Mouse (Mus musculus): Measurements from ENCODE around the gene 4933428G20Rik. TPM values are rescaled to one million over a fixed set of nuclear protein-coding genes. Genes with fewer than 3 reads are reported as not detected.

Gene 4933428G20Rik
- polyA plus RNA-seq, 1 experiment from 2014 or later: 0.92 TPM

GRCm38 (mm10) chr11:97542171-97543150, 42.3 kb upstream of the 4933428G20Rik start:
- WGBS: 76% methylated on average over 22 of the region's 22 CpGs
- Histone ChIP-seq H3K27ac (ENCODE audit: low read length) (no peak overlapping the region), H3K27me3 (ENCODE audit: control insufficient read depth, insufficient read depth, low read length) (peaks cover 76% of the 10 kb centered on the region), H3K9me3 (replicated peaks; ENCODE audit: control insufficient read depth, low read length) (no peaks in the 10 kb centered on the region), H3K4me3 (ENCODE audit: low read length) (no peak overlapping the region), H3K9ac (ENCODE audit: low read length) (no peak overlapping the region), H3K4me2 (ENCODE audit: low read depth, low read length) (no peak overlapping the region), H3K36me3 (ENCODE audit: control insufficient read depth, insufficient read depth) (no peaks in the 10 kb centered on the region), H3K4me1 (ENCODE audit: control insufficient read depth, insufficient read depth, low read length) (peaks cover 7% of the 10 kb centered on the region)
- ATAC-seq (replicated peaks; ENCODE audit: extremely low read depth, insufficient read depth, low FRiP score): no peak

GRCm38 (mm10) chr11:97540604-97541003, 40.5 kb upstream of the 4933428G20Rik start:
- no peak overlapping the region for H3K4me2 ChIP-seq (ENCODE audit: low read depth, low read length)
- H3K27me3 ChIP-seq (ENCODE audit: control insufficient read depth, insufficient read depth, low read length): peaks cover 77% of the 10 kb centered on the region
- ATAC-seq (replicated peaks; ENCODE audit: extremely low read depth, insufficient read depth, low FRiP score): no peak
- WGBS: 28% methylated on average over 3 of the region's 3 CpGs
- peaks cover 9% of the 10 kb centered on the region for H3K4me1 ChIP-seq (ENCODE audit: control insufficient read depth, insufficient read depth, low read length)
- no peak overlapping the region for H3K27ac ChIP-seq (ENCODE audit: low read length)
- no peaks in the 10 kb centered on the region for H3K9me3 ChIP-seq (replicated peaks; ENCODE audit: control insufficient read depth, low read length)
- H3K9ac ChIP-seq (ENCODE audit: low read length): no peak overlapping the region
- no peaks in the 10 kb centered on the region for H3K36me3 ChIP-seq (ENCODE audit: control insufficient read depth, insufficient read depth)
- no peak overlapping the region for H3K4me3 ChIP-seq (ENCODE audit: low read length)

GRCm38 (mm10) chr11:97540136-97540535, 40.0 kb upstream of the 4933428G20Rik start:
- WGBS: 55% methylated on average over 3 of the region's 3 CpGs
- Histone ChIP-seq H3K4me3 (ENCODE audit: low read length) (no peak overlapping the region), H3K9ac (ENCODE audit: low read length) (no peak overlapping the region), H3K27me3 (ENCODE audit: control insufficient read depth, insufficient read depth, low read length) (peaks cover 77% of the 10 kb centered on the region), H3K9me3 (replicated peaks; ENCODE audit: control insufficient read depth, low read length) (no peaks in the 10 kb centered on the region), H3K4me1 (ENCODE audit: control insufficient read depth, insufficient read depth, low read length) (peaks cover 9% of the 10 kb centered on the region), H3K36me3 (ENCODE audit: control insufficient read depth, insufficient read depth) (no peaks in the 10 kb centered on the region), H3K27ac (ENCODE audit: low read length) (no peak overlapping the region), H3K4me2 (ENCODE audit: low read depth, low read length) (no peak overlapping the region)
- no peak for ATAC-seq (replicated peaks; ENCODE audit: extremely low read depth, insufficient read depth, low FRiP score)

GRCm38 (mm10) chr11:97539622-97540021, 39.5 kb upstream of the 4933428G20Rik start:
- H3K27me3 ChIP-seq (ENCODE audit: control insufficient read depth, insufficient read depth, low read length): peaks cover 77% of the 10 kb centered on the region

GRCm38 (mm10) chr11:97537580-97538089, 37.5 kb upstream of the 4933428G20Rik start:
- Histone ChIP-seq H3K4me1 (ENCODE audit: control insufficient read depth, insufficient read depth, low read length) (peaks cover 21% of the 10 kb centered on the region), H3K4me3 (ENCODE audit: low read length) (peak overlapping the region; percentile 49), H3K27ac (ENCODE audit: low read length) (no peak overlapping the region), H3K9ac (ENCODE audit: low read length) (no peak overlapping the region), H3K9me3 (replicated peaks; ENCODE audit: control insufficient read depth, low read length) (no peaks in the 10 kb centered on the region), H3K27me3 (ENCODE audit: control insufficient read depth, insufficient read depth, low read length) (peaks cover 77% of the 10 kb centered on the region), H3K4me2 (ENCODE audit: low read depth, low read length) (peak overlapping the region; percentile 74), H3K36me3 (ENCODE audit: control insufficient read depth, insufficient read depth) (no peaks in the 10 kb centered on the region)
- WGBS: 40% methylated on average over 12 of the region's 12 CpGs
- ATAC-seq (replicated peaks; ENCODE audit: extremely low read depth, insufficient read depth, low FRiP score): no peak

More at GRCm38 (mm10) chr11:97539622-97540021, 39.5 kb upstream of the 4933428G20Rik start:
- Histone ChIP-seq H3K4me1 (ENCODE audit: control insufficient read depth, insufficient read depth, low read length) (peaks cover 13% of the 10 kb centered on the region), H3K4me3 (ENCODE audit: low read length) (no peak overlapping the region), H3K4me2 (ENCODE audit: low read depth, low read length) (no peak overlapping the region), H3K36me3 (ENCODE audit: control insufficient read depth, insufficient read depth) (no peaks in the 10 kb centered on the region), H3K9ac (ENCODE audit: low read length) (no peak overlapping the region), H3K27ac (ENCODE audit: low read length) (no peak overlapping the region), H3K9me3 (replicated peaks; ENCODE audit: control insufficient read depth, low read length) (no peaks in the 10 kb centered on the region)
- ATAC-seq (replicated peaks; ENCODE audit: extremely low read depth, insufficient read depth, low FRiP score): no peak
- WGBS: 66% methylated on average over 5 of the region's 5 CpGs

GRCm38 (mm10) chr11:97536835-97537579, 36.9 kb upstream of the 4933428G20Rik start:
- H3K9ac ChIP-seq (ENCODE audit: low read length): peak overlapping the region; percentile 59

GRCm38 (mm10) chr11:97536083-97536747, 36.1 kb upstream of the 4933428G20Rik start:
- Histone ChIP-seq H3K9me3 (replicated peaks; ENCODE audit: control insufficient read depth, low read length) (no peaks in the 10 kb centered on the region), H3K9ac (ENCODE audit: low read length) (no peak overlapping the region), H3K4me2 (ENCODE audit: low read depth, low read length) (peak overlapping the region; percentile 74), H3K4me1 (ENCODE audit: control insufficient read depth, insufficient read depth, low read length) (peaks cover 27% of the 10 kb centered on the region), H3K27me3 (ENCODE audit: control insufficient read depth, insufficient read depth, low read length) (peaks cover 76% of the 10 kb centered on the region), H3K4me3 (ENCODE audit: low read length) (peak overlapping the region; percentile 49), H3K27ac (ENCODE audit: low read length) (no peak overlapping the region), H3K36me3 (ENCODE audit: control insufficient read depth, insufficient read depth) (no peaks in the 10 kb centered on the region)
- ATAC-seq (replicated peaks; ENCODE audit: extremely low read depth, insufficient read depth, low FRiP score): no peak
- WGBS: 10% methylated on average over 35 of the region's 35 CpGs

More at GRCm38 (mm10) chr11:97536835-97537579, 36.9 kb upstream of the 4933428G20Rik start:
- Histone ChIP-seq H3K4me3 (ENCODE audit: low read length) (peak overlapping the region; percentile 49), H3K9me3 (replicated peaks; ENCODE audit: control insufficient read depth, low read length) (no peaks in the 10 kb centered on the region), H3K4me2 (ENCODE audit: low read depth, low read length) (peak overlapping the region; percentile 74), H3K27me3 (ENCODE audit: control insufficient read depth, insufficient read depth, low read length) (peaks cover 78% of the 10 kb centered on the region), H3K36me3 (ENCODE audit: control insufficient read depth, insufficient read depth) (no peaks in the 10 kb centered on the region), H3K27ac (ENCODE audit: low read length) (no peak overlapping the region), H3K4me1 (ENCODE audit: control insufficient read depth, insufficient read depth, low read length) (peaks cover 25% of the 10 kb centered on the region)
- under 1% methylated on average over 36 of the region's 36 CpGs for WGBS
- ATAC-seq (replicated peaks; ENCODE audit: extremely low read depth, insufficient read depth, low FRiP score): no peak; the same call in 1 of the 2 replicates

- 47% methylated on average over 5 of the region's 5 CpGs for WGBS
- Histone ChIP-seq H3K4me2 (ENCODE audit: low read depth, low read length) (no peak overlapping the region), H3K4me1 (ENCODE audit: control insufficient read depth, insufficient read depth, low read length) (peaks cover 27% of the 10 kb centered on the region)
These were observed 35.5 kb upstream of the 4933428G20Rik start for GRCm38 (mm10) chr11:97535660-97536059.

More at GRCm38 (mm10) chr11:97535660-97536059, 35.5 kb upstream of the 4933428G20Rik start:
- H3K36me3 ChIP-seq (ENCODE audit: control insufficient read depth, insufficient read depth): no peaks in the 10 kb centered on the region
- no peak overlapping the region for H3K27ac ChIP-seq (ENCODE audit: low read length)
- H3K9me3 ChIP-seq (replicated peaks; ENCODE audit: control insufficient read depth, low read length): no peaks in the 10 kb centered on the region
- ATAC-seq (replicated peaks; ENCODE audit: extremely low read depth, insufficient read depth, low FRiP score): no peak
- no peak overlapping the region for H3K4me3 ChIP-seq (ENCODE audit: low read length)
- H3K9ac ChIP-seq (ENCODE audit: low read length): no peak overlapping the region
- H3K27me3 ChIP-seq (ENCODE audit: control insufficient read depth, insufficient read depth, low read length): peaks cover 79% of the 10 kb centered on the region

Data from heart, embryonic 16.5 days (tissue).